Mouse (Mus musculus): ENCODE measurements around the gene Sirt3.
"Not testable (repeated sequence)": the region's sequence is repeated elsewhere in the genome, so short reads cannot be mapped to it uniquely, and the experiment has no call there.

Gene Sirt3

GRCm38 (mm10) chr7:140899121-140899520 lies 17.0 kb upstream of the Sirt3 start:
- DNase-seq (ENCODE audit: inconsistent age in 2 of 2, low spot score in 1 of 2): peak in 1 of 2 experiments; percentile 72

GRCm38 (mm10) chr7:140897863-140898262 lies 15.8 kb upstream of the Sirt3 start:
- DNase-seq (ENCODE audit: inconsistent age in 2 of 2, low spot score in 1 of 2): no peak

GRCm38 (mm10) chr7:140894611-140895010 lies 12.5 kb upstream of the Sirt3 start:
- DNase-seq (ENCODE audit: inconsistent age in 2 of 2, low spot score in 1 of 2): no peak

GRCm38 (mm10) chr7:140894031-140894430 lies 11.9 kb upstream of the Sirt3 start:
- no peak for DNase-seq (ENCODE audit: inconsistent age in 2 of 2, low spot score in 1 of 2)

GRCm38 (mm10) chr7:140890636-140891035 lies 8.5 kb upstream of the Sirt3 start:
- not testable (repeated sequence) for DNase-seq (ENCODE audit: inconsistent age in 2 of 2, low spot score in 1 of 2)

GRCm38 (mm10) chr7:140882469-140882803 lies 327 bp upstream of the Sirt3 start:
- DNase-seq (ENCODE audit: inconsistent age in 2 of 2, low spot score in 1 of 2): no peak

GRCm38 (mm10) chr7:140880865-140881515 lies 1.1 kb downstream of the Sirt3 start:
- DNase-seq (ENCODE audit: inconsistent age in 2 of 2, low spot score in 1 of 2): peak in 1 of 2 experiments; percentile 58

GRCm38 (mm10) chr7:140880419-140880818 lies 1.7 kb downstream of the Sirt3 start:
- DNase-seq (ENCODE audit: inconsistent age in 2 of 2, low spot score in 1 of 2): no peak

GRCm38 (mm10) chr7:140879355-140879754 lies 2.8 kb downstream of the Sirt3 start:
- DNase-seq (ENCODE audit: inconsistent age in 2 of 2, low spot score in 1 of 2): no peak

- no peak for DNase-seq (ENCODE audit: inconsistent age in 2 of 2, low spot score in 1 of 2)
Measured at GRCm38 (mm10) chr7:140877364-140877763, 4.7 kb downstream of the Sirt3 start.

- no peak for DNase-seq (ENCODE audit: inconsistent age in 2 of 2, low spot score in 1 of 2)
Measured at GRCm38 (mm10) chr7:140874224-140874623, 7.9 kb downstream of the Sirt3 start.

- no peak for DNase-seq (ENCODE audit: inconsistent age in 2 of 2, low spot score in 1 of 2)
Measured at GRCm38 (mm10) chr7:140864761-140865160, 17.3 kb downstream of the Sirt3 start.

GRCm38 (mm10) chr7:140860728-140861127 lies 21.4 kb downstream of the Sirt3 start:
- DNase-seq (ENCODE audit: inconsistent age in 2 of 2, low spot score in 1 of 2): no peak

- no peak for DNase-seq (ENCODE audit: inconsistent age in 2 of 2, low spot score in 1 of 2)
Measured at GRCm38 (mm10) chr7:140859997-140860396, 22.1 kb downstream of the Sirt3 start.

- DNase-seq (ENCODE audit: inconsistent age in 2 of 2, low spot score in 1 of 2): no peak
Measured at GRCm38 (mm10) chr7:140858746-140859145, 23.4 kb downstream of the Sirt3 start.

GRCm38 (mm10) chr7:140857550-140858505 lies 24.3 kb downstream of the Sirt3 start, which contains the start of gene Bet1l:
Gene Bet1l, minus strand, starts transcription at chr7:140857577.
- no peak for DNase-seq (ENCODE audit: inconsistent age in 2 of 2, low spot score in 1 of 2)

GRCm38 (mm10) chr7:140856785-140857549 lies 25.1 kb downstream of the Sirt3 start, which contains the start of gene Ric8a:
Gene Ric8a, plus strand, starts transcription at chr7:140856957.
- DNase-seq (ENCODE audit: inconsistent age in 2 of 2, low spot score in 1 of 2): peak; percentile 95 to 97

GRCm38 (mm10) chr7:140855860-140856784 lies 26.0 kb downstream of the Sirt3 start, which contains the start of gene Gm45785:
Gene Gm45785, minus strand, starts transcription at chr7:140856331.
- peak; percentile 92 to 97 for DNase-seq (ENCODE audit: inconsistent age in 2 of 2, low spot score in 1 of 2)

GRCm38 (mm10) chr7:140855181-140855580 lies 26.9 kb downstream of the Sirt3 start:
- no peak for DNase-seq (ENCODE audit: inconsistent age in 2 of 2, low spot score in 1 of 2)

GRCm38 (mm10) chr7:140854483-140854882 lies 27.6 kb downstream of the Sirt3 start:
- DNase-seq (ENCODE audit: inconsistent age in 2 of 2, low spot score in 1 of 2): peak in 1 of 2 experiments; percentile 47

All from adrenal gland, adult (tissue).